Mouse (Mus musculus): ENCODE results near the gene Snx9.

Snx9 gene

GRCm38 (mm10) chr17:5843641-5843990 lies 2.5 kb downstream of the Snx9 start:
- no peak for DNase-seq (ENCODE audit: low spot score in 2 of 2)

GRCm38 (mm10) chr17:5845376-5845775 lies 4.2 kb downstream of the Snx9 start:
- DNase-seq (ENCODE audit: low spot score in 2 of 2) = no peak

- DNase-seq (ENCODE audit: low spot score in 2 of 2) = no peak
Measured at GRCm38 (mm10) chr17:5846101-5846500, 5.0 kb downstream of the Snx9 start.

- no peak for DNase-seq (ENCODE audit: low spot score in 2 of 2)
Measured at GRCm38 (mm10) chr17:5848706-5849415, 7.7 kb downstream of the Snx9 start.

- peak in 1 of 2 experiments; percentile 39 for DNase-seq (ENCODE audit: low spot score in 2 of 2)
Measured at GRCm38 (mm10) chr17:5849421-5849910, 8.3 kb downstream of the Snx9 start.

GRCm38 (mm10) chr17:5850031-5850430 lies 8.9 kb downstream of the Snx9 start:
- DNase-seq (ENCODE audit: low spot score in 2 of 2) = no peak

GRCm38 (mm10) chr17:5850476-5850875 lies 9.3 kb downstream of the Snx9 start:
- DNase-seq (ENCODE audit: low spot score in 2 of 2) = no peak

GRCm38 (mm10) chr17:5853936-5854335 lies 12.8 kb downstream of the Snx9 start:
- no peak for DNase-seq (ENCODE audit: low spot score in 2 of 2)

- no peak for DNase-seq (ENCODE audit: low spot score in 2 of 2)
Measured at GRCm38 (mm10) chr17:5855560-5855959, 14.4 kb downstream of the Snx9 start.

- no peak for DNase-seq (ENCODE audit: low spot score in 2 of 2)
Measured at GRCm38 (mm10) chr17:5856426-5856825, 15.3 kb downstream of the Snx9 start.

GRCm38 (mm10) chr17:5857206-5857605 lies 16.1 kb downstream of the Snx9 start:
- no peak for DNase-seq (ENCODE audit: low spot score in 2 of 2)

- DNase-seq (ENCODE audit: low spot score in 2 of 2) = no peak
Measured at GRCm38 (mm10) chr17:5858209-5858608, 17.1 kb downstream of the Snx9 start.

- no peak for DNase-seq (ENCODE audit: low spot score in 2 of 2)
Measured at GRCm38 (mm10) chr17:5862285-5862684, 21.2 kb downstream of the Snx9 start.

- no peak for DNase-seq (ENCODE audit: low spot score in 2 of 2)
Measured at GRCm38 (mm10) chr17:5862869-5863268, 21.7 kb downstream of the Snx9 start.

- no peak for DNase-seq (ENCODE audit: low spot score in 2 of 2)
Measured at GRCm38 (mm10) chr17:5863745-5864144, 22.6 kb downstream of the Snx9 start.

GRCm38 (mm10) chr17:5867456-5867855 lies 26.3 kb downstream of the Snx9 start:
- DNase-seq (ENCODE audit: low spot score in 2 of 2) = no peak

GRCm38 (mm10) chr17:5868319-5869031 lies 27.3 kb downstream of the Snx9 start:
- no peak for DNase-seq (ENCODE audit: low spot score in 2 of 2)

GRCm38 (mm10) chr17:5869461-5869860 lies 28.3 kb downstream of the Snx9 start:
- DNase-seq (ENCODE audit: low spot score in 2 of 2) = no peak

GRCm38 (mm10) chr17:5870002-5870401 lies 28.9 kb downstream of the Snx9 start:
- no peak for DNase-seq (ENCODE audit: low spot score in 2 of 2)

GRCm38 (mm10) chr17:5870696-5871095 lies 29.6 kb downstream of the Snx9 start:
- no peak for DNase-seq (ENCODE audit: low spot score in 2 of 2)

GRCm38 (mm10) chr17:5872506-5872905 lies 31.4 kb downstream of the Snx9 start:
- no peak for DNase-seq (ENCODE audit: low spot score in 2 of 2)

GRCm38 (mm10) chr17:5874565-5874964 lies 33.4 kb downstream of the Snx9 start:
- no peak for DNase-seq (ENCODE audit: low spot score in 2 of 2)

- no peak for DNase-seq (ENCODE audit: low spot score in 2 of 2)
Measured at GRCm38 (mm10) chr17:5877611-5878157, 36.6 kb downstream of the Snx9 start.
